Mouse (Mus musculus): ENCODE measurements around the gene Olfr862. TPM values are rescaled to one million over a fixed set of nuclear protein-coding genes. Genes with fewer than 3 reads are reported as not detected.

The Olfr862 gene
- total RNA-seq (2014; rRNA removed), result not detected in 2 replicates
- polyA plus RNA-seq (2015; fragmentation: Nextera tagmentation; extraction: Ambion mirVana), result not detected in 2 replicates

GRCm38 (mm10) chr9:19887904-19888303 is at the start of gene Olfr862:
Gene Olfr862 (minus strand): TSS chr9:19888004.
- no peak within 1 kb of the TSS for H3K9ac ChIP-seq (replicated peaks; ENCODE audit: low read length)
- no peaks in the 10 kb centered on the region for H3K36me3 ChIP-seq (ENCODE audit: insufficient read depth, low read length)
- H3K4me3 ChIP-seq (ENCODE audit: low read length), result no peak within 1 kb of the TSS
- no peak for ATAC-seq
- peaks cover 13% of the 10 kb centered on the region for H3K9me3 ChIP-seq (ENCODE audit: low read length)
- no peak within 1 kb of the TSS for H3K27ac ChIP-seq
- no peaks in the 10 kb centered on the region for H3K27me3 ChIP-seq (ENCODE audit: insufficient read depth, low read length)
- H3K4me1 ChIP-seq (ENCODE audit: insufficient read depth, low read length), result no peaks in the 10 kb centered on the region
- no peak for TF ChIP-seq CTCF (IDR thresholded peaks at IDR 0.05; ENCODE audit: low read depth)
- no peak for DNase-seq (ENCODE audit: low spot score)
- H3K4me2 ChIP-seq (ENCODE audit: low read depth, low read length), result no peak within 1 kb of the TSS

GRCm38 (mm10) chr9:19916565-19916964 is 28.8 kb upstream of the Olfr862 start, which contains the start of gene Olfr77:
Gene Olfr77 (plus strand): TSS chr9:19916865.
- Histone ChIP-seq H3K9me3 (ENCODE audit: low read length) (0 out of 2 replicates have a peak, but pooled peaks cover 3% of the 10 kb centered on the region), H3K4me3 (ENCODE audit: low read length) (no peak within 1 kb of the TSS), H3K27me3 (ENCODE audit: insufficient read depth, low read length) (no peaks in the 10 kb centered on the region), H3K27ac (no peak within 1 kb of the TSS), H3K36me3 (ENCODE audit: insufficient read depth, low read length) (no peaks in the 10 kb centered on the region), H3K9ac (replicated peaks; ENCODE audit: low read length) (no peak within 1 kb of the TSS), H3K4me1 (ENCODE audit: insufficient read depth, low read length) (no peaks in the 10 kb centered on the region), H3K4me2 (ENCODE audit: low read depth, low read length) (no peak within 1 kb of the TSS)
- no peak for ATAC-seq
- DNase-seq (ENCODE audit: low spot score), result no peak
- 90% methylated on average over 2 of the region's 2 CpGs for WGBS
- no peak for TF ChIP-seq CTCF (IDR thresholded peaks at IDR 0.05; ENCODE audit: low read depth)

- WGBS, result 41% methylated on average over 4 of the region's 4 CpGs
- peaks cover 6% of the 10 kb centered on the region for H3K9me3 ChIP-seq (ENCODE audit: low read length)
- no peak overlapping the region for H3K4me2 ChIP-seq (ENCODE audit: low read depth, low read length)
- H3K27me3 ChIP-seq (ENCODE audit: insufficient read depth, low read length), result no peaks in the 10 kb centered on the region
- no peak for DNase-seq (ENCODE audit: low spot score)
- no peak overlapping the region for H3K27ac ChIP-seq
- no peak for TF ChIP-seq CTCF (IDR thresholded peaks at IDR 0.05; ENCODE audit: low read depth)
- no peak overlapping the region for H3K9ac ChIP-seq (replicated peaks; ENCODE audit: low read length)
- H3K4me3 ChIP-seq (ENCODE audit: low read length), result no peak overlapping the region
- no peak for ATAC-seq
- H3K36me3 ChIP-seq (ENCODE audit: insufficient read depth, low read length), result no peaks in the 10 kb centered on the region
- no peaks in the 10 kb centered on the region for H3K4me1 ChIP-seq (ENCODE audit: insufficient read depth, low read length)
These were observed 23.4 kb upstream of the Olfr862 start for GRCm38 (mm10) chr9:19911170-19911569.

GRCm38 (mm10) chr9:19849647-19850046 is 38.2 kb downstream of the Olfr862 start, which contains the start of gene Olfr860:
Gene Olfr860 (minus strand): TSS chr9:19849747.
- no peak for ATAC-seq
- H3K9me3 ChIP-seq (ENCODE audit: low read length), result no peaks in the 10 kb centered on the region; the same call in 1 of the 2 replicates
- DNase-seq (ENCODE audit: low spot score), result no peak
- no peak within 1 kb of the TSS for H3K4me3 ChIP-seq (ENCODE audit: low read length)
- no peak for TF ChIP-seq CTCF (IDR thresholded peaks at IDR 0.05; ENCODE audit: low read depth)
- H3K4me1 ChIP-seq (ENCODE audit: insufficient read depth, low read length), result no peaks in the 10 kb centered on the region
- H3K9ac ChIP-seq (replicated peaks; ENCODE audit: low read length), result no peak within 1 kb of the TSS
- no peaks in the 10 kb centered on the region for H3K36me3 ChIP-seq (ENCODE audit: insufficient read depth, low read length)
- no peaks in the 10 kb centered on the region for H3K27me3 ChIP-seq (ENCODE audit: insufficient read depth, low read length)
- WGBS, result 87% methylated on average over 1 of the region's 1 CpGs
- no peak within 1 kb of the TSS for H3K27ac ChIP-seq
- no peak within 1 kb of the TSS for H3K4me2 ChIP-seq (ENCODE audit: low read depth, low read length)

Other genes with a start within 250 kb of the Olfr862 start
- gene Olfr857, start 178.6 kb downstream of the Olfr862 start, total RNA-seq (2014; rRNA removed), result not detected in 2 replicates
- not detected in 2 replicates for gene Olfr857, start 178.6 kb downstream of the Olfr862 start, polyA plus RNA-seq (2015; fragmentation: Nextera tagmentation; extraction: Ambion mirVana)
- not detected in 2 replicates for gene Olfr58, start 107.7 kb downstream of the Olfr862 start, total RNA-seq (2014; rRNA removed)
- not detected in 2 replicates for gene Olfr58, start 107.7 kb downstream of the Olfr862 start, polyA plus RNA-seq (2015; fragmentation: Nextera tagmentation; extraction: Ambion mirVana)
- gene Olfr859, start 83.1 kb downstream of the Olfr862 start, total RNA-seq (2014; rRNA removed), result not detected in 2 replicates
- gene Olfr859, start 83.1 kb downstream of the Olfr862 start, polyA plus RNA-seq (2015; fragmentation: Nextera tagmentation; extraction: Ambion mirVana), result not detected in 2 replicates
- gene Olfr860, start 38.3 kb downstream of the Olfr862 start, total RNA-seq (2014; rRNA removed), result not detected in 2 replicates
- not detected in 2 replicates for gene Olfr860, start 38.3 kb downstream of the Olfr862 start, polyA plus RNA-seq (2015; fragmentation: Nextera tagmentation; extraction: Ambion mirVana)
- not detected in 2 replicates for gene Olfr77, start 28.9 kb upstream of the Olfr862 start, total RNA-seq (2014; rRNA removed)
- gene Olfr77, start 28.9 kb upstream of the Olfr862 start, polyA plus RNA-seq (2015; fragmentation: Nextera tagmentation; extraction: Ambion mirVana), result 0.14 and 0.19 TPM in 2 replicates
- gene Olfr866, start 140.0 kb upstream of the Olfr862 start, total RNA-seq (2014; rRNA removed), result not detected in 2 replicates
- gene Olfr866, start 140.0 kb upstream of the Olfr862 start, polyA plus RNA-seq (2015; fragmentation: Nextera tagmentation; extraction: Ambion mirVana), result not detected in 2 replicates
- gene Olfr867, start 169.6 kb upstream of the Olfr862 start, total RNA-seq (2014; rRNA removed), result not detected in 2 replicates
- not detected in 2 replicates for gene Olfr867, start 169.6 kb upstream of the Olfr862 start, polyA plus RNA-seq (2015; fragmentation: Nextera tagmentation; extraction: Ambion mirVana)
- gene Olfr868, start 210.6 kb upstream of the Olfr862 start, total RNA-seq (2014; rRNA removed), result not detected in 2 replicates
- gene Olfr868, start 210.6 kb upstream of the Olfr862 start, polyA plus RNA-seq (2015; fragmentation: Nextera tagmentation; extraction: Ambion mirVana), result not detected in 2 replicates
- not detected in 2 replicates for gene Olfr869, start 241.0 kb upstream of the Olfr862 start, total RNA-seq (2014; rRNA removed)
- not detected in 2 replicates for gene Olfr869, start 241.0 kb upstream of the Olfr862 start, polyA plus RNA-seq (2015; fragmentation: Nextera tagmentation; extraction: Ambion mirVana)